Mouse (Mus musculus) olfactory bulb, adult 2 months (tissue): Measurements from ENCODE around the gene Ifngr2. TPM values are rescaled to one million over a fixed set of nuclear protein-coding genes. Genes with fewer than 3 reads are reported as not detected.

Experiments
- H3K27ac ChIP-seq: fragments of 200-500 bp; 2 replicates; pipeline ENCODE4 v1.5.1; 2012; ENCODE audit warnings: low read depth, low read length; ENCODE audit not compliant: insufficient read depth
- H3K4me1 ChIP-seq: fragments of 200-500 bp; 2 replicates; pipeline ENCODE4 v1.6.1; 2012; ENCODE audit warnings: low read length; ENCODE audit not compliant: control insufficient read depth, insufficient read depth
- H3K4me3 ChIP-seq: fragments of 200-500 bp; 2 replicates; pipeline ENCODE4 v1.5.1; 2012; ENCODE audit warnings: mild to moderate bottlenecking, low read depth, low read length, moderate library complexity; ENCODE audit not compliant: insufficient read depth
- CTCF ChIP-seq: fragments of 200-500 bp; IDR thresholded peaks from 2 replicates; pipeline ENCODE4 v1.5.1; 2012; ENCODE audit warnings: low read depth, mild to moderate bottlenecking, low read length, moderate library complexity; ENCODE audit not compliant: insufficient read depth
- POLR2A ChIP-seq: fragments of 200-500 bp; IDR thresholded peaks from 2 replicates; pipeline ENCODE4 v1.6.1; 2012; ENCODE audit warnings: mild to moderate bottlenecking, low read depth, low read length, moderate library complexity; ENCODE audit not compliant: insufficient read depth
- WGBS: fragments of 180-500 bp; shearing (Covaris S2); methylation state at CpG from one replicate; pipeline ENCODE4 v1.1.7; 2018; 5-methylcytosine and 5-hydroxymethylcytosine counted together
- polyA plus RNA-seq: library from polyadenylated mRNA; stranded (reverse); fragments of >200 nt; gene quantifications from 2 replicates; pipeline ENCODE4 v1.2.4, GENCODE M21; 2012; ENCODE audit warnings: low replicate concordance; ENCODE audit not compliant: missing spikeins, insufficient read depth, insufficient read length

Ifngr2 gene
- polyA plus RNA-seq, 1 experiment: not detected

DNA sequence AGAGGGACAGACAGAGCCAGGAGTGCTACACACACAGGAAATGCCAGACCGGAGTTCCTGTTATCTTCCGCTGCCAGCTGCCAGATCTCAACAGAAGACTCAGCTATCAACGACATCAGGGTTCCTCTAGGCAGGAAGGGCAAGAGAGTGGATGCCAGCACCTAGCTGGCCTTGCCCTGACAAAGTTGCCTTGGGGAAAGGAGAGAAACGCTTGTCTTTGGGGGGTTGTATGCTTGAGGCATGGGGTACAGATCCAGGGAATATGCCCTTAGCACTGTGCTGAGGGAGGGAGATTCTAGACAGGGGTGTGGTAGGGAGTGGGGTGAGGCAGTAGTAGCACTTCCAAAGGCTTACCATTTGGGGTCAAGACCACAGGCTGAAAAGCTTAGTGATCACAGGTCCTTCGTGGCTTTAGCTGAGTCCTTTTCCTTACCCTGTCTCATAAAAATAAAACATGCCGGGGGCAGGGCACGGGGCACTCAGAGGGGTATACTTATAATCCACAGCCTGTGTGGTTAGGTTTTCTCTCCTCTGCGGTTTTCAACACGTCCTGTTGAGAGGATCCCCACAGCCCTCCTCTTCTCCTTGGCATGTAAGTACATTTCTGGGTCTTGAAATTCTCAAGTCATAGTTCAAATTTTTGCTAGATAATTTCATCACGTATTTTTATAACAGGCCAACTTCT lies 1.1 kb upstream of the Ifngr2 start:
- no peak overlapping the region for H3K4me3 ChIP-seq
- 84% methylated on average over 10 of the region's 10 CpGs for WGBS
- no peak for TF ChIP-seq CTCF
- TF ChIP-seq POLR2A: no peak
- H3K4me1 ChIP-seq: no peaks in the 10 kb centered on the region; the same call in 1 of the 2 replicates
- H3K27ac ChIP-seq: no peak overlapping the region

DNA sequence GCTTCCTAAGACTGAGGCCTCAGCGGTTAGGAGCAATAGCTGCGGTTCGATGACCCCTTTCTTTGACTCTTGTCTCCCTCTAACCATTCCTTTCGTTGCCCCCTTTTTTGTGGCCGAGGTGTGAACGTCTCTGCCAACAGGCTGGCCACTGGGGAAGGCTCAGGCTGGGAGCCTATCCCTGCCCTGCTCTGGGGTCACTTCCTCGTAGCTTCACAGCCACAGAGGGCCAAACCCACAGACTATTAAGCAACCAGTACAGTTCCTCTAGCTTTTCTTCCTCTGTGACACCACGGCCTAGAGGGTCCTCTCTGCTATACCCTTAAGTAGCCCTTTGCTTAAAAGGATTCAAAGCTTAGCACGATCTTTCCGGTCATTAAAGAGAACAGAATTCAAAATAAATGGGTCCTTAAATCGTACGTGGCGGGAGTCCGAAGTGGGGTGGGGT lies 459 bp upstream of the Ifngr2 start:
- Histone ChIP-seq H3K4me1 (no peaks in the 10 kb centered on the region; the same call in 1 of the 2 replicates), H3K27ac (no peak overlapping the region), H3K4me3 (peak overlapping the region; percentile 88)
- TF ChIP-seq CTCF (no peak), POLR2A (no peak)
- WGBS: 46% methylated on average over 14 of the region's 14 CpGs

- no peaks in the 10 kb centered on the region; the same call in 1 of the 2 replicates for H3K4me1 ChIP-seq
- 68% methylated on average over 5 of the region's 5 CpGs for WGBS
- 0 out of 2 replicates have a peak overlapping the region, but pooled peaks have one; percentile 88 for H3K4me3 ChIP-seq
- no peak for TF ChIP-seq CTCF
- TF ChIP-seq POLR2A: no peak
- H3K27ac ChIP-seq: no peak overlapping the region
Observed at GRCm38 (mm10) chr16:91547974-91548373, 1.1 kb downstream of the Ifngr2 start.

DNA sequence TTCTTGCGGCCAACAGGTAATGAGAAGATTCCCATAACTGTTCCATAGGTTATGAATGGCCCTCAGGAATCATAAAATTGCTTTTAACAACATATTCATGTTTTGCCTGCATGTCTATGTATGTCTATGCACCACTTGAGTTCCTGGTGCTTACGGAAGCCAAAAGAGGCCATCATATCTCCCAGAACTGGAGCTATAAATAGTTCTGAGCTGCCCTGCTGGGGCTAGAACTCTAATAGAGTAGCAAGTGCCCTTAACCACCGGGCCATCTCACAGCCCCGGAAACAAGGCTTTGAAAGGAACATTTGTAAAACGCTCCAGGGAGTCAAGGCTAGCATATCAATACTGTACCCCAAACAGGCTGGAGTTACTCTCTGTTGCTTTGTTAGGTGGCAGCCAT lies 1.7 kb downstream of the Ifngr2 start:
- Histone ChIP-seq H3K4me1 (peaks cover 2% of the 10 kb centered on the region; the same call in 1 of the 2 replicates), H3K27ac (no peak overlapping the region), H3K4me3 (no peak overlapping the region)
- 62% methylated on average over 5 of the region's 5 CpGs for WGBS
- TF ChIP-seq CTCF (no peak), POLR2A (no peak)

- H3K4me1 ChIP-seq: peaks cover 6% of the 10 kb centered on the region; the same call in 1 of the 2 replicates
- H3K4me3 ChIP-seq: no peak overlapping the region
- 84% methylated on average over 2 of the region's 2 CpGs for WGBS
- no peak overlapping the region for H3K27ac ChIP-seq
- no peak for TF ChIP-seq POLR2A
- no peak for TF ChIP-seq CTCF
Observed at GRCm38 (mm10) chr16:91548996-91549395, 2.1 kb downstream of the Ifngr2 start.

GRCm38 (mm10) chr16:91549616-91550015 lies 2.7 kb downstream of the Ifngr2 start:
- 76% methylated on average over 5 of the region's 5 CpGs for WGBS
- Histone ChIP-seq H3K4me3 (no peak overlapping the region), H3K4me1 (peaks cover 6% of the 10 kb centered on the region; the same call in 1 of the 2 replicates), H3K27ac (no peak overlapping the region)
- TF ChIP-seq CTCF (no peak), POLR2A (no peak)

GRCm38 (mm10) chr16:91551081-91551524 lies 4.2 kb downstream of the Ifngr2 start:
- Histone ChIP-seq H3K27ac (no peak overlapping the region), H3K4me1 (peaks cover 6% of the 10 kb centered on the region; the same call in 1 of the 2 replicates), H3K4me3 (no peak overlapping the region)
- WGBS: 85% methylated on average over 10 of the region's 10 CpGs
- no peak for TF ChIP-seq CTCF
- TF ChIP-seq POLR2A: no peak

- no peak for TF ChIP-seq POLR2A
- no peak for TF ChIP-seq CTCF
- Histone ChIP-seq H3K27ac (no peak overlapping the region), H3K4me3 (no peak overlapping the region), H3K4me1 (peaks cover 6% of the 10 kb centered on the region; the same call in 1 of the 2 replicates)
- 87% methylated on average over 9 of the region's 9 CpGs for WGBS
Observed at GRCm38 (mm10) chr16:91552072-91552471, 5.2 kb downstream of the Ifngr2 start.

GRCm38 (mm10) chr16:91553625-91554024 lies 6.8 kb downstream of the Ifngr2 start:
- 50% methylated on average over 12 of the region's 12 CpGs for WGBS
- Histone ChIP-seq H3K4me3 (no peak overlapping the region), H3K27ac (no peak overlapping the region), H3K4me1 (peaks cover 6% of the 10 kb centered on the region; the same call in 1 of the 2 replicates)
- TF ChIP-seq POLR2A: no peak
- TF ChIP-seq CTCF: no peak
